Mouse (Mus musculus) R1 (cell line): Measurements from ENCODE around the gene Fgf18.

Experiments
- DNase-seq: peaks from one replicate; pipeline ENCODE4 v3.0.0-alpha.2; 2018; ENCODE audit warnings: low read depth, low spot score

Fgf18 gene

DNA sequence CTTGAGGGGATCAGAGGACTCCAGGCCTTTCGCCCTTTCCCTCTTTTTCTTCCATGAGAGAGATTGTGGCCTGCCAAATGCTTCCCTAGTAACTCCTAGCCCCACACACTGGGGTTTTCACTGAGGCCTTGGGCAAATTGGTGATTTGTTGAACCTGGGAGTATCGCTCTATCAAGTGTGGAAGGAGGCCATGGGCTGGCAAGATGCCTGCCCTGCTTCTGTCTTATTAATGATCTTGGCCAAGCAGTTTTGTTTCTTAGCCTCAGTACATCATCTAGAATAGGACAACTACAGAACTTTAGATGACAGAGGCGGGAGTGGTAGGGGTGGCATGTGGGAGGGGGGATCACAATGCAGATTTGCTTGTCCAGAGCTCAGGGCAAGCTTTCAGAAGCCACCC, 31.4 kb downstream of the Fgf18 start:
- no peak for DNase-seq

DNA sequence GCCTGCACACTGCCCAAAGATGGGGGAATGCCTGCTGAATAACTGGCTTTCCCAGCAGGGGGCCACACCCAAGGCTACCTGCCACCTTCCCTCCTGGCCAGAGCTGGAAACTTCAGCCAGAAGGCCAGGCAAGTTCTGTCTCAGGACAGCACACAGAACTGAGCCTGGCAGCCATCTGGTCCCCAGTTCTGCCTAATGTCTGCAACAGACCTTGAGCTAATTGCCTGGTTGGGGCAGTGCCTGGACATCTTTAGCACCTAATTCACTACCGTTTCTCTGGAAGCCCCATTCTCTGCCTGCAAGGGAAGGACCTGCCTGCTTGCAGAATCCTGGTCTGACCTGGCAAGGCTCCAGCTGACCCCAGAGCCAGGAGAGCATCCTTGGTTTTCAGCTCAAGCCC, 34.8 kb downstream of the Fgf18 start:
- no peak for DNase-seq

DNA sequence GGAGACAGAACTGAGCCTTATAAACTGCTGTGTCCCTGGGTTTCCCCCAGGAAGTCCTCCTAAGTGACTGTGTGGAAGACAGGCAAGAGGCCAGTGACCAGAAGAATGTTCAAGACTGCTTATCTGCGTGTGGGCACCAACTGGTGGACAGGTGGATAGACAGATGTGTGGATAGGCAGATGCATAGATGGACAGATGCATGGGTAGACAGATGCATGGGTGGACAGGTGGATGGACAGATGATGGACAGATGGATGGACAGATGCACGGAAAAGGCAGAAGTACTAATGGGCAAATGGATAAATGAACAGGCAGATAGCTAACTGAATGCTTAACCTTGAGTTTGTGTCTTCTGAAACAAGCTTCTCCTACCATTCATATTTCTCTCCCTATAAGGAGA, 37.1 kb downstream of the Fgf18 start:
- no peak for DNase-seq

DNA sequence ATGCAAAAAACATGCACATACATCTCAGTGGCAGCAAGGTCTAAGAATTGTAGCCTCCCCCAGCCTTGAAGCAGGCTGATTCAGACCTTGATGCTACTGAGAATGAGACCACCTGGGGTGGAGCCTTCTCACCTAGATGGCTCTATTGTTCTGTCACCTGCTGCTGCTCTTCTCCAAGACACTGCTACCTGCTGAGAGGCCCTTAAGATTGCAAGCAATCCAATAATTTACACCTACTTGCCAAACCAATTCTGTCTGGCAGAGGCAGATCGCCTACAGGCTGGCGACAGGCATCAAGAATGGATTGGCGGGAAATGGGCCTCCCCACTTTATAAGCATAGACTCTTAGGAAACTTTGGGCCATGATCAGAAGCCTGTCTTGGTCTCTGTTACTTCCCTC, 39.7 kb downstream of the Fgf18 start:
- peak; percentile 38 for DNase-seq

DNA sequence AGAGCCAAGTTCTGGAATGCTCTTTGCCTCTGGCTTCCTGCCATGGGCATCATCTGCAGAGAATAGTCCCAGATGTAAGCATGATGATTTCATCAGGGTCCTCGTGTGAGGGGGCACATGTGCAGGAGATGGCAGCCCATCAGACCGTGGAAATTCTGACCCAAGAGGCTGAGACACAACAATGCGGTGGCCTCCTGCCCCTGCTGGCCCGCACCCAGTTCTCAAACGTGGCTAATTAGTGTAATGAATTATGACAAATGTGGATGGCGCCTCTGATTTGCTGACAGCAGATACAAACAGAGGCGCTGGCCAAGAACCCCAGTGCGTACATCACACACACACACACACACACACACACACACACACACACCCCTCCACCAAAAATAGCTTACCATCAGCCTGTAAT, 42.3 kb downstream of the Fgf18 start:
- no peak for DNase-seq

DNA sequence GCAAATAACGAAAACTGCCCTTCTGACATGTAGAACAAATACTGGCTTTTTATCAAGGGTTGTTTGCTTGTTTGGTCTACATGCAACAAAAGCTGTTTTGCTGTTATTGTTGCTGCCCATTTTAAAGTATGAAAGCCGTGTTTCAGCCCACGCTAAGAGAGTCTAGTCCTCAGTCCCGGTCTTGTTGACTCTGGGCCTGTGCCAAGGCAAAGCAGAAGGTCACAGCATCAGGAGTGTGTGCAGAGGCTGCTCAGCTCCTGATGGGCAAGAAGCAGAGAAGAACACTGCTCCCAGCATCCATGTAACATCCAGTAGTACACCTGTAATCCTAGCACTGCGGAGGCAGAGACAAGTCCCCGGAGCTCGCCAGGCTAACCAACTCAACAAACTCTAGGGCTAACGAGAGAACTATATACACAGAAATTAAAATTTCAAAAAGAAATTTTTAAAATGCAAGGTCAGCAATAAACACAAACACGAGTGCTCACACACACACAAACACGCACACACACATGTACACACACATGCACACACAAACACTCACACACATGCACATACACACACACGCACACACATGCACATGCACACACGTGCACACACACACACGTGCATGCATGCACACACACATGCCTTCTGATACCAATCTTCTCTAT, 43.8 kb downstream of the Fgf18 start:
- DNase-seq = no peak

DNA sequence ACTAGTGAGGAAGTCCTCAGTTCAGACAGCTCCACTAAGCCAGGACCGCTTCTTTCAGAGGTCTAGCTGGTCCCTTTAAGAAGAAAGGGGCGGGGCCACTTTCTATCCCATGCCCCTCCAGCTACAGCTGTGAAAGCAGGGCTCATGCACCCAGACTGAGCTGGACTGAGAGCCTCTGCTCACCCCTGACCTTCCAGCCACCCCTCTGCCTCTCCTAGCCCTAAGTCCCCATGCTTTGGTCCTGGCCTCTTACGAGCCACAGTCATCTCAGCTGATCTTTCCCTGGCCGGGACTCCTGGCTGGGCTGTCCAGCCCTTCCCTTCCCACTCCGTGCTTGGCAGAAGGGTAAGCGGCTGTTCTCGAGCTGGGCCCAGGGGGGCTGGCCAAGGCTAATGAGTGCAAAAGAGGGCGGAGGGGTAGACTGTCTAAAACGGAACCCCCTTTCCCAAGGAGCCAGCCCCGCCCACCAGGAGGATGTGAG, 47.1 kb downstream of the Fgf18 start:
- no peak for DNase-seq

- no peak for DNase-seq
Observed at GRCm38 (mm10) chr11:33099425-33099824, 47.8 kb downstream of the Fgf18 start.

DNA sequence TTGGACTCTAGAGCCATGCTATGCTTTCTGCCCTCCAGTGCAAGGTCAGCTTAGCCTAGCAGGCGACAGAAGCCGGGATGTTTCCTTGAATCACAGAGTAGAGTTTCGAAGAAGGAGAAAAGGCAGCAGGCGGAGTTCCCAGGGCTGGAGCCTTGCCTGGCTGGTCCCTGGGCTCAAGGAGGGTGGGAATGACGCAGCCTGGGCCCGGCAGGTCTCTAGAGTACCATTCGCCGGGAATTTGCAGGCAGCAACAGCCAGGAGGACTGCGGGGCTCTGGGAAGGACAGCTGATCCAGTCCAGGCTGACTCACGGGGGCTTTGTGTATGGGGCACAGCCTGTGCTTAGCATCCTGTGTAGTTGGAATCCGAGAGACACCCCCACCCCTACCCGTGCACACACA, 48.8 kb downstream of the Fgf18 start:
- no peak for DNase-seq

GRCm38 (mm10) chr11:33097855-33098254, 49.3 kb downstream of the Fgf18 start:
- DNase-seq = peak; percentile 69

DNA sequence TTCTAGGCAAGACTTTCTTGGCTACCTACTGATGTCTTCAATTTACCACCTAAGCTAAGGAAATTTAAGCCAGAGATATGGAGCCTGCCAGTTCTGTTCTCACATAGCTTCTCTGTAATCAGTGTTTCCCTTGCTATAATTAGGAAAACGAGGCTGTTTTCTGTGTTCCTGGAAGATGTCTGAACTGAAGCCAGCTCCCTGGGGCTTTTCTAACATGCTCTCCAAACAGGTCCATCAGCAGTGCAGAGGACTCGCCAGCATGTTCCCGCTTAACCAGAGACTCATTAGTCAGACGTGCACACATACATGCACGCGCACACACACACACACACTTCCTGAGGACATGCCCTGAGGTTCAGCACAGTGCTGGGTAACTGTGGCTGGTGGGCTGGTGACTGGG, 57.3 kb downstream of the Fgf18 start:
- no peak for DNase-seq

DNA sequence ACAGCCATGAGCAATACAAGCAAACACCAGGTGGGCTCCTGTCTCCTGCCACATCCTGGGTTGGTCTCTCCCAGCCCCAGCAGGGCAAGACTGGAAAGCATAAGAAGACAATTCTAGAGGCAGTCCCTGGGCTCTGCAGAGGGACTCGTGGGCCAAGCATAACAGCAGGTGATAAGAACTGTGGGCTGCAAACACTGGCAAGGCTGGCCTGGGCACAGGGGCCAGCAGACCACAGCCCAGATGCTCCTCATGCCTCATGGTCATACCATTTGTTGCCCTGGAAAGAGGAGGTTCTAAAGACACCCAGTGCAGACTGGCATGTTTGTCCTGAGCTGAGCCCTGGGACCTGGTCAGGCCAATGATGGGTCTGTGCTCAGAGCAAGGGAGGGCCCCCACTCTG, 59.0 kb downstream of the Fgf18 start:
- no peak for DNase-seq

- no peak for DNase-seq
Observed at GRCm38 (mm10) chr11:33086046-33086445, 61.2 kb downstream of the Fgf18 start.

DNA sequence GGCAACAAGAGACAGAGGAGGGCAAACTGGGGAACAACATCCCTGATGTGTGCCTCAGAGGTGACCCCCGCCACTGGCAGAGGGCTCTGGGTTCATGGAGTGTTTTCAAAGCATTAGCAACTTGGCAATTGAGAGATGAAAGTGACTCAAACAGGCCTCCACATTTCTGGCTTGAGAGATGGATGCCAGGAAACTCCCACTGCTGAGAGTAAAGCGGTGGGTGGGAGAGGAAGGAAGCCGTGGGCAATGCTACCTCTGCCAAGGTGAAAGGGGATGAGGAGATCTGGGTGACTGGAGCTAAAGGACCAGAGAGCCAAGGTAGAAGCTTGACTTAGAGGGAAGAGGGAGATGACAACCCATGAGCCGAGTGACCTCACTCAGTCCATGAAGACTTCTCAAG, 61.7 kb downstream of the Fgf18 start:
- no peak for DNase-seq

DNA sequence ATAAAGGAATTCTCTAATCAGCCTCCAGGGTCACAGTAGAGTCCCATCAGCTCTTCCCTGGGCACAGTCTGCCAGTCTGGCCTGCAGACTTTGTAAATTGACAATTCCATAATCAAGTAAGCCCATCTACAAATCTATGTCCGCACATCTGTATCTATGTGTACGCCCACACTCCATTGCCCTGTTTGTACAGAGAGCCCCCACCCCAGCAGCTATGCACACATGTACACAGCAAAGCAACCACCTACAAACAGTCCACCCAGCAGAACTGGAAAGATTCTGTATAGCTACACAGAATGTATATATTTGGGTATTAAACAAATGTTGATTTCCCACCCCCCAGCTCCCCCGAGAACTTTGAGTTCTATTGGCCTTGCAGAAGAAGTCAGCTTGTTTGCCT, 62.1 kb downstream of the Fgf18 start:
- no peak for DNase-seq

- no peak for DNase-seq
Observed at GRCm38 (mm10) chr11:33084041-33084440, 63.2 kb downstream of the Fgf18 start.

GRCm38 (mm10) chr11:33081175-33081574, 66.0 kb downstream of the Fgf18 start:
- no peak for DNase-seq

DNA sequence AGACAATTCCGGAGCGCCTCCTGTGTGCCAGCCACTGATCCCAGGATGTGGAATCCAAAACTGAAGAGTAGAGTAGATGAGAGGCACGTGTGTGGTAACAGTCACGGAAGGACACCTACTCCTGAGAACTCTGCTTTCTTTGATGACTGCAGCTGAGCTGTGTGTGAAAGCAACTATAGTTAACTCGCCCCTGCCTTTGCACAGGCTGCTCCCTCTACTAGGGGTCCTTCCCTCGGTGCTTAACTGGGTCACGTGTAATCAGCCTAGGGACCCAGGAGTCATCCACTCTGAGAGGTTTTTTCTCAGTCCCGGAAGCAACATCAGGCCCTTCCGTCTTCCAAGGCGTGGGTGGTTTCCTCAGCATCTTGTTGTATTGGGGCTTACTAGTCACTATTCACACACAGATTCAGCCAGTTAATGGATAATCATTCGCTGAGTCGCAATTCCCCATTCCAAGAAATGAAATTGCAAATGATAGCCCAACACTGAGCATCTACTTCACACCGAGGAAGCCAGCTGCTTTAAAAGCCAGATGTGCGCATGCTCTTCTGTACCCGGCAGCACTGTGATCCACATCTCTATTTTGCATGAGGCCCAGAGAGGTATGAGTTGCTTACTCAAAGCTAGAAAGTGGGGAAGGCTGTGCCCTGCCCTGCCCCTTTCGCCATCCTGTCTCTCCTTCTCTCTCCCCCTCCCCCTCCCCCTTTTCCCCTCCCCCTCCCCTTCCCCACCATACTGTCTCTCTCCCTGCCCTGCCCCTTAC, 67.0 kb downstream of the Fgf18 start:
- DNase-seq = no peak

DNA sequence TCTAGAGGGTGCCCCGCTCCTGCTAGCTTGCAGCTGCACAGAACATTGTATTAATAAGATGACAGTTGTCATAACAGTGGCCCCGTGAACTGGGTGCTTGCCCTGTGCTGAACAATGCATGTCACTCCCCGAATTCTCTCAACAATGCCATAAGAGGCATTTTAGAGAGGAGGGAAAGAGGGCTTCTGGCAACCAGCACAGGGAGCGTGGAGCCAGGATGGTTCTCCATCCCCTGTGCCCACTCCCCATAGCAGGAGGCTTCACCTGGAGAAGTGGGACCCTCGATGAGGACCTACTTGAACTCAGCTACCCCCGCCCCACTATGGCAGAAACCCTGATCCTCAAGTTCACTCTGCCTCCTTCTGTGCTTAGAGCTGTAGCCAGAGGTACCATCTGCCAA, 67.8 kb downstream of the Fgf18 start:
- no peak for DNase-seq

DNA sequence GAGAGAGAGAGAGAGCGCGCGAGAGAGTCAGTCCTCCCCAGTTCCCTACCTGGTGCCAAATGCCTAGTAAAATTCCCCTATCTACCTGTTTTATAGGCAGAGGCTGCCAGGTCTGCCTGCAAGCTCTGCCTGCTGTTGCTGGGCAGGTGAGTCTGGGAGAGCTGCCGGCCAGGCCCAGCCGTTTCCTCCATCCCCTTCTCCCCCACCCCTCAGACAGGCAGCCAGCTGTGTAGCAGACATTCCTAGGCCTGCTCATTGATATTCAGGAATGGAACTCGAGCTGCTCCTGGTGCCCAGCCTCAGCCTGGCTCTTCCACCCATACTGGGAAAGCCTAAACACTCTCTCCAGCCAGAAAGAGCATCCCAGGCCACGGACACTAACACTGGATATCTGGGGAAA, 69.2 kb downstream of the Fgf18 start:
- no peak for DNase-seq

- no peak for DNase-seq
Observed at GRCm38 (mm10) chr11:33075293-33075692, 71.9 kb downstream of the Fgf18 start.

GRCm38 (mm10) chr11:33074541-33074940, 72.7 kb downstream of the Fgf18 start:
- no peak for DNase-seq

- DNase-seq = no peak
Observed at GRCm38 (mm10) chr11:33071358-33071922, 75.8 kb downstream of the Fgf18 start.
